Mouse (Mus musculus) adrenal gland, adult (tissue): ENCODE measurements around the gene Cd70.
"Not testable (repeated sequence)": the region's sequence is repeated elsewhere in the genome, so short reads cannot be mapped to it uniquely, and the experiment has no call there.

ENCODE experiments used
- DNase-seq, 2 experiments: peaks; one replicate each; pipeline ENCODE4 v3.0.0; 2022 to 2023; ENCODE audit warnings: low spot score in 1 of 2; ENCODE audit not compliant: inconsistent age in 2 of 2

The Cd70 gene

GRCm38 (mm10) chr17:57135635-57136034 is 13.9 kb downstream of the Cd70 start:
- no peak for DNase-seq

- DNase-seq, result no peak
Measured at GRCm38 (mm10) chr17:57134693-57135092, 14.9 kb downstream of the Cd70 start.

- DNase-seq, result not testable (repeated sequence)
Measured at GRCm38 (mm10) chr17:57134021-57134420, 15.6 kb downstream of the Cd70 start.

- DNase-seq, result no peak
Measured at GRCm38 (mm10) chr17:57131793-57132192, 17.8 kb downstream of the Cd70 start.

- no peak for DNase-seq
Measured at GRCm38 (mm10) chr17:57125853-57126622, 23.5 kb downstream of the Cd70 start.

GRCm38 (mm10) chr17:57124792-57125191 is 24.8 kb downstream of the Cd70 start:
- DNase-seq, result no peak

- no peak for DNase-seq
Measured at GRCm38 (mm10) chr17:57123192-57124118, 26.1 kb downstream of the Cd70 start.

GRCm38 (mm10) chr17:57121856-57122255 is 27.7 kb downstream of the Cd70 start:
- no peak for DNase-seq

GRCm38 (mm10) chr17:57118524-57119349 is 30.8 kb downstream of the Cd70 start:
- peak in 1 of 2 experiments; percentile 38 for DNase-seq

GRCm38 (mm10) chr17:57116801-57117200 is 32.8 kb downstream of the Cd70 start:
- no peak for DNase-seq

GRCm38 (mm10) chr17:57112768-57113474 is 36.7 kb downstream of the Cd70 start:
- DNase-seq, result peak in 1 of 2 experiments; percentile 58

GRCm38 (mm10) chr17:57110005-57110404 is 39.6 kb downstream of the Cd70 start:
- DNase-seq, result no peak

- DNase-seq, result peak in 1 of 2 experiments; percentile 50
Measured at GRCm38 (mm10) chr17:57108666-57109171, 40.9 kb downstream of the Cd70 start.

GRCm38 (mm10) chr17:57108040-57108665 is 41.4 kb downstream of the Cd70 start:
- DNase-seq, result no peak

- DNase-seq, result no peak
Measured at GRCm38 (mm10) chr17:57107064-57107463, 42.5 kb downstream of the Cd70 start.

- no peak for DNase-seq
Measured at GRCm38 (mm10) chr17:57106035-57106368, 43.6 kb downstream of the Cd70 start.

- DNase-seq, result peak in 1 of 2 experiments; percentile 62
Measured at GRCm38 (mm10) chr17:57105181-57106034, 44.2 kb downstream of the Cd70 start, which contains the start of gene Tnfsf9. Gene Tnfsf9, plus strand, starts transcription at chr17:57105325.

- no peak for DNase-seq
Measured at GRCm38 (mm10) chr17:57104496-57104895, 45.1 kb downstream of the Cd70 start.

- no peak for DNase-seq
Measured at GRCm38 (mm10) chr17:57102276-57102675, 47.3 kb downstream of the Cd70 start.
